Mouse (Mus musculus): ENCODE measurements around the gene Lag3. TPM values are rescaled to one million over a fixed set of nuclear protein-coding genes. Genes with fewer than 3 reads are reported as not detected.
A peak's percentile ranks its signal among the peaks of the same experiment; 100 is the strongest.

Gene Lag3
- total RNA-seq (2021), result under 1 TPM in 1 of 2 experiments, not detected in 1; 0.51 TPM
- long read RNA-seq, experiment 1, result 0 reads
- long read RNA-seq, experiment 2, result 0 reads

DNA sequence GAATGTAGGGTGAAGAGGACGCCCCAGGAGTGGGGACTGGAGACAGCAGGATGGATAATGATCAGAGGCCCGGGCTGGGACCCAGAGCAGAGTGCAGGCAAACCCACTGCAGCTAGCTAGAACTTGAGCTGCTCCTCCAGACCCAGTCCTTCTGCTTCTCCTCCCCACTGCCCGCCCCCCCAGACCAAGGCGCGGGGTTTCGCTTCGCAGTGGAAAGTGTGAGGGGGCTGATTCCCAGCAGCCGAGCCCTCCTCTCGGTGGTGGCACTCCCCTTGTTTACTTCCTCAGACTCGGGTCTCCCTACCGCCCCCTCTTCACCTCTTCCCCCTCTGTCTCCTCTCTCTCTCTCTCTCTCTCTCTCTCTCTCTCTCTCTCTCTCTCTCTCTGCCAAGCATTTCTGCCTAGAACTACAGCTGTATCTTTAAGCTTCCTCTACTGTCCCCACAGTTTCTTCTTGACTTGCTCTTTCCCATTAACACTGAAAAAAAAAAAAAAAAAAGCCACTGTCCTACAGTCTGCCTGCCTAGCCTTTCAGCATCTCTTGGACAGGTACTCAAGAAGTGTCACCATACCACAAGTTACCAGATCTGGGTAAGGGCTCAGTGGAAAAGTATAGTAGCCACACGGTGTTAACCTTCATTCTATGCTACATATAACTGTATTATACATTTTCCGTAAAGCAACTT is at the start of gene Lag3:
Gene Lag3, minus strand, starts transcription at position 173 of the 686 bp plus-strand sequence.
- no peak for DNase-seq

DNA sequence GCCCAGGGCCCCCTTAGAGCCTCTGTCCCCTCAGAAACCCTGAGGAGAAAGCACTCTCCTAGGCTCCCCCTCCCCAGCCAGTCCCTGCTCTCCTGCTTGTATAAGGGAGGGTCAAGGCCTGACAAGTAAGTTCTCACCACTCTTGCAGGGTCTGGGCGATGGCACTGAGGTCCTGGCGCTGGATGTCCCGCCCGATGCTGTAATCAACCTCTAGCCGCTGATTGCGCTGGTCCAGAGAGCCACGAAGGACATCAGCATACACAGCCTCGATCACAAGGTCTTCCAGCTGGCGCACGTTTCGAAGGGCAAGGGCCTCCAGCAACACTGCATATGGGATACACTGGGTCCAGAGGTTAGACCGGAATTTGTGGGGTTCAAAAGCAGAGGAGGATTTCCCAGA is 49.5 kb upstream of the Lag3 start:
- DNase-seq, result no peak

DNA sequence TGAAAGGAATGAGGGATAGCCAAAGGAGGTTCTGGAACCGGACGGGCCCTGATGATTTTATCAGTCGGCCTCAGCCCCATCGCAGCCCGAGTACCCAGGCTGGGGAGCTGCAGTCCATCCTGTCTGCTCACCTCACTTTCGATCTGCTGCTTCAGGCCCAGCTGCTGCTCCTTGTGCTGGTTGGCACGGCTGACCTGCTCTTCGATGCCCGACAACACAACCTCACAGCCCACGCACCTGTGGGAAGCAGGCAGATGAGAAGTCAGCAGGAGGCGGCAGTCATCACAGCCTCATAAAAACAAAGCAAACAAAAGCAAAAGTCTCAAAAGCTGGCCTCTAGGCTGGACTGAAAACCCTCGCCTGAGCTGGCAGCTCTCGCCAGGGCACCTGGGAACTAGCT is 48.5 kb upstream of the Lag3 start:
- DNase-seq, result no peak

DNA sequence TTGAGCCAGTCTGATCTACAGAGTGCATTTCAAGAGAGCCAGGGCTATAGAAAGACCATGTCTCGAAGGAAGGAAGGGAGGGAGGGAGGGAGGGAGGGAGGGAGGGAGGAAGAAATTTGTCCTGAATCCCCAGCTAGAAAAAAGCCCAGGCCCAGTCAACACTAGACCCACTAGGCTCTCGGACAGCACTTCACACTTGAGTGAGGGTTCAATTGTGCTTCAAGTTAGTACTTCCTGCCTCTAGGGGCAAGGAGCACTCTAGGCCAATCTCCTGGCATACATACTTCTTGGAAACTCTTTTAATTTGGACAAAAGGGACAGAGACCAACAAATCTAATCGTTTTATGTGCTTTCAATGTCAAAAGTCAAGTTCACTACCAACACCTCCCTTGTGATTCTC is 46.6 kb upstream of the Lag3 start:
- no peak for DNase-seq

DNA sequence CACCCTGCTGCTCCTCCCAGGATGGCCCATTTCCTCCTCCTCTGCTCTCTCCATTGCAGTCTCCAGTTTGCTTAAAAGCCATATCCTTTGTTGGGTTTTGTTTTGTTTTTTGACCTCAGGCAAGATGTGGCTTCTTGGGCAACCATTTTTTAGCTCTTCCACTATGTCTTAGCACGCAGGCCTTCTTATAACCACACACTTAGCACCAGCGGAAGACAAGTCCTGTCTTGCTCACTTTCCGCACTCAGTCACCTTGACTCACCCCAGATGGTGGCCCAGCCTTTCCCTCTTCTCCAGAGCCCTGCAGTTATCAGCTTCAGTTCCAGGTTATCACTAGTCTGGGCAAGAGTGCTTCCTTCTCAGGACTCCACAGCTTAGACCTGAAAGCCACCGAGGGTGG is 43.7 kb upstream of the Lag3 start:
- no peak for DNase-seq

DNA sequence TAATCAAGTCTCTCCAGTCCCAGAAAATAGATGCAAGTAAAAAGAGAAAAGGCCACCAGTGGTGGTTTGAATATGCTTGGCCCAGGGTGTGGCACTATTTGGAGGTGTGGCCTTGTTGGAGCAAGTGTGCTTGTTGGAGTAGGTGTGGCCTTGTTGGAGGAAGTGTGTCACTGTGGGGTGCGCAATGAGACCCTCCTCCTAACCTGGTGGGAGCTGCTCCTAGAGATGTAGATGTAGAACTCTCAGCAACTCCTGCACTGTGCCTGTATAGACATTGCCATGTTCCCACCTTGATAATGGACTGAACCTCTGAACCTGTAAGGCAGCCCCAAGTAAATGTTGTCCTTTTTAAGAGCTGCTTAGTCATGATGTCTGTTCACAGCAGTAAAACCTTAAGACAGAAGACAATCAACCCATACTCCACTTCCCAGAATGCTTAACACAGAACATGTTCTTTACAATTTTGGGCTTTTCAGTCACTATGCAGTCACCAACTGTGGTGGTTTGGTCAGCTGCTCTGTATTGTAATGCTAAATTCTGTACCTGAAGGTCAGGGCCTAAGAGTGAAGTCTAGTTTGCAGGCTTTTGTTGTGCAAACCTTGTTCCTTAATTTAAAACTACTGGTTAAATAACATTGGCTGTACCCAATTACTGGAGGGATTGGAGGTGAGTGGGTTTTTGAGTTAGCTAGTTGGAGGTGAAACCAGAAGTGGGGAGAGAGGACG is 42.6 kb upstream of the Lag3 start:
- DNase-seq, result no peak

DNA sequence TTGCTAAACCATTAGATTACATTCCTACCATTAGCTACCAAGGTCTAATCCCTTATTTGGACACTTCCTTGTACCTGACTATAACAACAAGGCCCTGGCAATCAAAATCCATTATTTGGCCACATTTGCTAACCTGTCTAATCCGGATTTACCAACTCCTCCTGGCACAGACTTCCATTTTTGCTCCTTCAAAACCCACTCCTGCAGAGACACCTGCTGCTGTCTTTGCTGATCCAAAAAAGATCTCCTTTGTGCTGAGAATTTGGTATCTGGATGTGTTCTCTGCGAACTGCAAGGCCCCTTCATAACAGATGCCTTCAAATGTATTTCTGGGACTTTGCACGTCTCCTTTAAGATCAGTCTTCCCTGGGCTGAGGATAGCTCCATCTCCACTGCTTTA is 32.0 kb upstream of the Lag3 start:
- no peak for DNase-seq

DNA sequence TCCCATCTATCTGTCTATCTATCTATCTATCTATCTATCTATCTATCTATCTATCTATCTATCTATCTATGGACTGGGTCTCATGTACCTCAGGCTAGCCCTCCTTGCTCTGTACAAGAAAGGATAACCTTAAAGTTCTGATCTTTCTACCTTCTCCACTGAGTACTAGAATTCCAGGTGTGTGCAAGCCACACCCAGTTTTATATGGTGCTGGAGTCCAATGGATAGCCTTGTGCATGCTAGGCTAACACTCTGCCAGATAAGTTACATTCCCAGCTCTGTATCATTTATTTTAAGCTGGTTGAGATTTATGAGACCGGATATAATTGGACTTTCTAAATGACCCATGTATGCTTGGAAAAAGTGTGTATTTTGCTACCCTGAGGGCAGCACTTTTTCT is 30.2 kb upstream of the Lag3 start:
- no peak for DNase-seq

DNA sequence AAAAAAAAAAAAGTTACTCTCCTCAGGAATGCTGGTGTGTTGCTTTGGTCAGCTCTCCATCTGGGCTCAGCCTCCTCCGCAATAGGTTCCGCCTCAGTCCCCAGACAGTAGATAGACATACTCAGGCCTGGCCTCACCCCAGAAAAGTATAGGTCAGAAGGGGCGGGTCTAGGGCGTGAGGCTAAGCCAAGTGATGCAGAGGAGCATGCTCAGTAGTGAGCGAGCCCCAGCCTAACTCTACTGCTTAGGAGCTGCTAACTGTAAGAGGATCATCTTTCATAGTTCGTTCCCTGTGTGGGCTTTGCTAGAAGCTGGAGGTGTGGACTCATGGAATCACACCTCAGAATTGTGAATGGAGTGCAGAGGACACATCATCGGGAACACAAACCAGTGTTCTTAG is 27.0 kb upstream of the Lag3 start:
- DNase-seq, result no peak

DNA sequence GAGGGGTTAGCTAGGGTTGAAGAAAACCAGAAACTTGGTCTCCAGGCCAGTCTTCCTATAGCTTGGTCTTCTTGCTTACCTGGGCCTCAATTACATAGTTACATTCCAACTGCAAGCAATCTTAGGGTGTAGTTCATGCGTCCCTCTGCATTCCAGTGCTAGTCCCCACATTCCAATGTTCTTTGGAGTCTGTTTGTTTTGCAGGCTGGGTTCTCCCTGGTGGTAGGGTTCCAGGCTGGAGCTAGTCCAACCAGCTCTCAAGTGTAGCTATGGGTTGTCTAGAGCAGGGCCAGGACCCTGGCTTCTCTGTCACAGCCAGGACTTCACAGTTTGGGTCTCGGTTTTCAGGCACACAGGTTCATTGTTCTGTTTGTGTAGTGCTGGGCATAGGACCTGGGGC is 26.0 kb upstream of the Lag3 start:
- no peak for DNase-seq

DNA sequence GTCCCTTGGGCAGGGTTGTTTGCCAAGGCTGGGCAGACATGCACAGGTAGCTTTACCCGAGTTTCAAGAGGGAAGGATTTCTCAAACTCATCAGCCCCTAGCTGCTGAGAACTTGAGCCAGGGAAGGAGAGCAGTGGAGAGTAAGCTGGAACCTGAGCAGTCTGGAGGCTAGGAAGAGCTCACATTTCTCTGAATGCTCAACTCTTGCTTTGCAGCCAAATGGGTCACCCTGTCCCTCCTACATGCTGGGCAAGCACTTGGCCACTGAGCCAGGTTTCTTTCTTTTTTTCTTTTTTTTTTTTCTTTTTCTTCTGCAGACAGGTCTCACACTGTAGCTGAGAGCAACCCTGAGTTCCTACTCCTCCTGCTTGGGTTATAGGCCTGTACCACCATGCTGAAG is 25.2 kb upstream of the Lag3 start:
- no peak for DNase-seq

DNA sequence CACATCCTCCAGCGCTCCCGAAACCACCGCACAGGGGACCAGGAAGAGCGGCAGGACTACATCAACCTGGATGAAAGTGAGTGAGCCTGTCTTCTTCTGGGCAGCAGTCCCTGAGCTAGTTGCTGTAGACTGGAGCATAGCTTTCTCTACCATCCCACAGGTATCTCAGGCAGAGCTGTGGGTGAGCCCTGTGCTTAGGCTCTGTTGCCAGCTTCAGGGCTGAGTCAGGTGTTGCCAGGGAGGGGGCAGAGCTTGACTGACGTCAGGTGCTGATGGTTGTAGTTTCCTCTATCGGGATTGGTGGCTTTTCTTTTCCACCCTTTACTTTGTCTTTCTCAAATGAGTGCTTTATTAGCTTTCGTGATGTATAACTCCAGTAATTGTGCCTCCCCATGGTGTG is 23.2 kb upstream of the Lag3 start:
- no peak for DNase-seq

DNA sequence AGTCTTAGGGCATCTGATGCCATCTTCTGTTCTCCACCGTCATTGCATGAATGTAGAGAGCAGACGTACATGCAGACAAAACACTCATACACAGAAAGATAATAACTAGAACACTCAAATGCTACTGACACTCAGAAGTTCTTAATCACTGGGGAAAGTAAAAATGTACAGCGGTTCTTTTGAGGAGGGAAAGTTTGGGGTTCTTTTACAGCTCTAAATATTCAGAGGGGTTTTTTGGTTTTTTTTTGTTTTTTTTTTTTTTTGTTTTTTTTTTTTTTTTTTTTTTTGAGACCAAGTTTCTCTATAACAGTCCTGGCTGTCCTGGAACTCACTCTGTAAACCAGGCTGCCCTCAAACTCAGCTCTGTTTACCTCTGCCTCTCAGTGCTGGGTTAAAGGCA is 21.6 kb upstream of the Lag3 start:
- no peak for DNase-seq

DNA sequence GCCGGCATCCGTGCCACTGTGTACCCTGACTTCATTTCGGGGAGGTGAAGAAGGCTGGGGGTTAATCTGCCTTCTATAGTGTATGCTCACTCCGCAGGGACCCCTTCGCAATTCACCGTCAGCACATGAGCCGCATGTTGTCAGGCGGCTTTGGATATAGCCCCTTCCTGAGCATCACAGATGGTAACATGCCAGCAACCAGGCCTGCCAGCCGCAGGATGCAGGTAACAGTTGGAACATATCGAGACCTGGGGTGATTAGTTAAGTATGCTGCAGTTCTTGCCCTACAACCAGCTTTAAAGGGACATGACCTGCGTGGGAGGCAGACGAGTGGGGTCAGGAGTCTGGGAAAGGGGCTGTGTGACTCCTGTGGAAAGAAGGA is 20.8 kb upstream of the Lag3 start:
- no peak for DNase-seq

DNA sequence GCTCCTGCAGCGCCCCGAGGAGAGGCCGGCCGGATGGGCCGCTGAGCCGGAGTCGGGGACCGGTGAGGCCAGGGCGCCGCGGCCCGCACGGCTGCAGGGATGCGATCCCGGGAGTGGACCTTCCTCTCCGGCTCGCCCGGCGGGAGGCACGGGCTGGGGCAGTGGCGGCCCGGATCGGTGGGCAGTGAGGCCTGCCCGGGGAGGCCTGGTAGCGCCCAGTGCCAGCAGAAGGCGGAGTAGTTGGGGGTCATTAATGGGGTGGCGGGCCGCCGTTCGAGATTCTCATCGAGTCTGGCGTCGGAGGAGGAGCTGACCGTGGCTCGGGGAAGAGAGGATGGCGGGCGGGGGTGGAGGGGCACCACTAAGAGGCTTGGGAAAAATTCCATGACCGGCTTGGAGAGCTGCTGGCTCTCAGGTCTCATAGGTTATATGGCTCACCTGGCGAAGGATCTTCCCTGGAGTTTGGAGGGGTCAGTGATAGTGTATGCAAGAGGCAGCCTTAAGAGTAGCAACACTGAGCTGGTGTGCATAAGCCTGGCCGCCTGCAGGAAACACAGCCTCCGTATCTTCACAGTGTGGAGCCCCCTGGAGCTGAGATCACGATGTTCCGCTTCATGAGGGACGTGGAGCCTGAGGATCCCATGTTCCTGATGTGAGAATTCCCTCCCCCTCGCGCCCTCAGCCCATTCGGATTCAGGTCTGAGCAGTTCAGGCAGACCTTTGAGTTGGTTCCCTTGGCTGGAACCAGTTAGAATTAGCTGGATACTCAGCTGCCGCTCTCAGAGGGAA is 20.2 kb upstream of the Lag3 start:
- DNase-seq, result no peak

DNA sequence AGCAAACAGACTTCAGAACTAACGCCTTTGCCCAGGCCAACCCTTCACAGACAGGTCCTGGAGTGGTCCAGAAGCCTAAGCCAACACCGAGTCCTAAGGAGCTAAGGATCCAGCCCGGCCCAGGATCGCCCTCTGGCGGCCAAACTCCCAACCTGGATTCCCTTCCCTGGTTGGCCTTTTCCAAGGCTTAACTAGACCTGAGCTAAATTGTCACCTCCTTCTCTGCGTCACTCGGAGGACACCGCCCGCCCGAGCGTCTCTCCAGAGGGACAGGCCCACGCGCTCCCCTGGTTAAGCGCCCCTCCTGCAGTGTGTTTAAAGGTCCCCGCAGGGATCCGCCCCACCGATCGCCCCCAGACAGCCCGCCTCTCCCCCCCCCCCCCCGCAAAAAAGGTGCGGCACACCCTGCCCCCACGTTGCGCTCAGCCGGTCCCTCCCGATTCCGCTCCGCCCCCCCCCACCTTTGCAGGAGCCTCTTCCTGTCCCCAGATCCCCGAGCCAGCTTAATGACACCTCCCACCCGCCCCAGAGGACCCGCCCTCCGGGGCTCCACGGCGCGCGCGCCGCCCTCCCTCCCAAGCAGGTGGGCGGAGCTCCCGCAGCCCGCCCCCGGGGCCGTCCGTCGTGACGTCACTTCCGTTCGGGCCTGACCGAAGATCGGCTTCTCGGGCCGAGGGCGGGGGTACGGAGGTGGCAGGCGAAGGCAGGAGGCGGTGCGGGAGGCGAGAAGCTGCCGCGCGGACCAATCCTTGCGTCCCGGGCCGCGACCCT is 19.4 kb upstream of the Lag3 start, which contains the start of gene Mlf2:
Gene Mlf2, plus strand, starts transcription at position 633 of the 771 bp plus-strand sequence.
- peak; percentile 99 for DNase-seq

DNA sequence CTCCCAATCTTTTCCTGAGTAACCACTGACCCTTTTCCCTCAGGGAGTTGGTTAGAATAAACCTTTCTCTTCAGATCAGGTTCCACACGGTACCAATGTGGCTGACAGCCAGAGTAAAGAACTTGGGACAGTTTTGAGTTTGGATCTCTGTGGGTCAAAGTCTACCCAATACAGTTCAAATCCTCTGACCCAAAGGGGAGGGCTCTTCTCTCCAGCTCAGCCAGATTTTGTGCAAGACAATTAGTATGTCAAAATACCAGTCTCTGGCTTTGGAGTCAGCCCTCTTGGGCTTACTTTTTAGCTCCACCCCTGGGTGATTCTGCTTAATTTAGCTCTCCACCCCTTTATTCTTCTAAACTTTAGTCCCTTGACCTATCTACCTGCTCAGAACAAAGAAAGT is 18.7 kb upstream of the Lag3 start:
- no peak for DNase-seq

DNA sequence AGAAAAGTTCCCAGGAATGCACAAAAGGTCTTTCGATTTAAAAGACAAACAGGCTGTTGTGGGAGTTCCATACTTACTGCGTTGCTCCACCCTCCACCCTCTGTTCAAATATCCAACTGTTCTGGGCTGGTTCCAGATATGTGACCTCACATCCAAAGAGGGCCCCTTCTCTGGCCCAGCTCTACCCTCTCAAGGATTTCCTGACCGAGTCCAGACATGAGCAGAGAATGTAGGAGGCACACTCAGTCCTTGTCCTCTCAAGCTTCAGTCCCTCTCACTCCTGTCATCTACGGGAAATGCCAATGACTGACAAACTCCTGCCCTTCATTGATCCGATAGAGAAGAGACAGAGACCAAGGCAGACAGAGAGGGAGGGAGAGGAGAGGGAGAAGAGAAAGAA is 14.4 kb upstream of the Lag3 start:
- DNase-seq, result no peak

DNA sequence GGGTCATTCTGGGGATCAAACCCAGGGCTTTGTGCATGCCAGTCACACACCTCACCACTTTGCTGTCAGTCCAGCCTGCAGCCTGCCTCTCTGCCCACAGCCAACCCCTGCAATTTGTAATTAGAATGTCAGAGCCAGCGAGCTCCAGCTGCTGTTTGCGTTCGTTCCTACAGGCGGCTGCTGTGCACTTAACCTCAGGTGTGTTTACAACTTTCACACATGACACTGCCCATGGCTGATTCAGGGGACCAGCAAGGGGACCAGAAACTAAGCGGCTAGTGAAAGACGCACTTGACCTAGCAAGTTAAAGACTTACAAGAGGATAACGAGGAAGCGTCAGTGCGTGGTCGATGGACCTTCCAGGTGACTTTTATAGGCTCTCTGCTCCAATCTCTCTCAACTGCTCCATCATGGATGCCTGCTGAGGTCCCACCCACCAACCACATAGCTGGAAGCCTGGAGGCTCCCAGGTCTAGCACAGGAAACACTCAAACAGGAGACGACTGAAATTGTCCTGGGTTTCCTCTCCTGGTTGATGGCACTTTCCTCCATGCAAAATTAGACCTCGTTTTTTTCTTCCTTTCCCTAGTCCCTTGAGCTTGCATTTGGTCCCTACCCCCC is 13.8 kb upstream of the Lag3 start:
- no peak for DNase-seq

DNA sequence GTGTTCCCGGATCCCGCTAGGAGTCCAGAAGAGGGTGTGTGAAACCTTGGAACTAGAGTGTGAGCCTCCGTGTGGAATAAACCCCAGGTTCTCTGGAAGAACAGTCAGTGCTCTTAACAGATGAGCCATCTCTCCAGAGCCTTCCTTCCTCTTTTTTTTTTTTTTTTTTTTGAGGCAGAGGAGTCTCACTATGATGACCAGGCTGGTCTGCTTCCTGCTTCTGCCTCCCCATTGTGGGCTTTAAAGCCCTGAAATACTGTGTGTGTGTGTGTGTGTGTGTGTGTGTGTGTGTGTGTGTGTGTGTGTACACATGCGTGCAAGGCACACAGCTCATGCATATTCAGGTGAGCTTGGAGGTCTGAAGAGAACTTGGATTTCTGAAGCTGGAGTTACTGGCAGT is 10.0 kb upstream of the Lag3 start:
- DNase-seq, result no peak

DNA sequence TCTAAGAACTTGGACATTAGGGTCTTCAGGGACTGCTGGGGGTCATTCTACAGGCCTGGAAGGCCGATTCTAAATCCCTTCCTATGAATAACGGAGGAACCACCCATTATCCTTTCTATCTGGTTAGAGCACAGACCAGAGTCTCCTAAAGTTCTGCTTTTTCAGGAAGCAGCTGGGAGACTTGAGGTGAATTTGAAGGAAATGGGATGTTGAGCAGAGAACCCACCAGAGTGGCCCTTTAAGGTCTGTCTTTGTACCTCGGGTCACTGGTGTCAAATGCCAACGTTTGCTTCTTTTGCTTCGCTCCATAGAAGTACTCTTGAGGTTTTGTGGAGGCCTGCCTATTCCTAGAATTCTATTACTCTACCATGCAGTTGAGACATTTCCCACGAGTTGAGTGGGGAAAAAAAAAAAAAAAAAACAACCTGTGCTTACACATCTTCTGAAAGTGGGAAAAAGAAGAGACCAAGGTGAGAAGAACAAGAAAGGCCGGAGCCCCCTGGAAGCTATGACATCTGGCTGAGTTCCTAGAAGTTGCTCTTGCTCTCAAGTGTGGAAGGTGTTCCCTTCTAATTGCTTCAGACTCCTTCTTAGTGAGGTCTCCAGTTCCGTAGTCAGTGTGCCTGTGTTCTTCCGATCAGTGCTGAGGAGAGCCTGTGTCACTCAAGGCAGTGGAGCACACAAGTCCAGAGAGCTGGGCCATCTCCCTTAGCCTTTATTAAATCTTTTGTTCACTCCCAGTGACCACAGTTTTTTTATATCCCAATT is 9.0 kb upstream of the Lag3 start:
- DNase-seq, result no peak
